Mouse (Mus musculus): ENCODE measurements at regions not wholly inside any gene's neighbourhood (a gene's known extent, or its start where the extent isn't known, plus 50 kb on each side); places are given as distances from the start of the nearest gene placed in this dataset.

- H3K4me3 ChIP-seq (ENCODE audit: control insufficient read depth, low read depth, low read length) = no peak overlapping the region
- no peaks in the 10 kb centered on the region for H3K27me3 ChIP-seq (ENCODE audit: control insufficient read depth, insufficient read depth, low read length)
- TF ChIP-seq POLR2A (IDR thresholded peaks at IDR 0.05; ENCODE audit: control insufficient read depth, low read depth, low read length) = no peak
- TF ChIP-seq CTCF (IDR thresholded peaks at IDR 0.05; ENCODE audit: control insufficient read depth, insufficient read depth, insufficient replicate concordance, low read depth, low read length) = no peak
- no peaks in the 10 kb centered on the region for H3K36me3 ChIP-seq (ENCODE audit: control insufficient read depth, insufficient read depth, low read length)
- no peak overlapping the region for H3K27ac ChIP-seq (ENCODE audit: control insufficient read depth, insufficient read depth, low read depth, low read length)
- H3K4me1 ChIP-seq (ENCODE audit: control insufficient read depth, insufficient read depth, low read length) = no peaks in the 10 kb centered on the region
These were observed 307.9 kb upstream of the 3110018I06Rik start for GRCm38 (mm10) chr12:107180501-107180900.

- Histone ChIP-seq H3K4me3 (ENCODE audit: control insufficient read depth, low read depth, low read length) (no peak overlapping the region), H3K27me3 (ENCODE audit: control insufficient read depth, insufficient read depth, low read length) (no peaks in the 10 kb centered on the region), H3K4me1 (ENCODE audit: control insufficient read depth, insufficient read depth, low read length) (no peaks in the 10 kb centered on the region), H3K27ac (ENCODE audit: control insufficient read depth, insufficient read depth, low read depth, low read length) (no peak overlapping the region), H3K36me3 (ENCODE audit: control insufficient read depth, insufficient read depth, low read length) (no peaks in the 10 kb centered on the region)
- no peak for TF ChIP-seq CTCF (IDR thresholded peaks at IDR 0.05; ENCODE audit: control insufficient read depth, insufficient read depth, insufficient replicate concordance, low read depth, low read length)
- TF ChIP-seq POLR2A (IDR thresholded peaks at IDR 0.05; ENCODE audit: control insufficient read depth, low read depth, low read length) = no peak
These were observed 307.1 kb upstream of the 3110018I06Rik start for GRCm38 (mm10) chr12:107181291-107181690.

GRCm38 (mm10) chr12:107182091-107182655 is 306.3 kb upstream of the 3110018I06Rik start:
- Histone ChIP-seq H3K4me1 (ENCODE audit: control insufficient read depth, insufficient read depth, low read length) (no peaks in the 10 kb centered on the region), H3K36me3 (ENCODE audit: control insufficient read depth, insufficient read depth, low read length) (no peaks in the 10 kb centered on the region), H3K27ac (ENCODE audit: control insufficient read depth, insufficient read depth, low read depth, low read length) (no peak overlapping the region), H3K27me3 (ENCODE audit: control insufficient read depth, insufficient read depth, low read length) (no peaks in the 10 kb centered on the region), H3K4me3 (ENCODE audit: control insufficient read depth, low read depth, low read length) (no peak overlapping the region)
- TF ChIP-seq CTCF (IDR thresholded peaks at IDR 0.05; ENCODE audit: control insufficient read depth, insufficient read depth, insufficient replicate concordance, low read depth, low read length) (no peak), POLR2A (IDR thresholded peaks at IDR 0.05; ENCODE audit: control insufficient read depth, low read depth, low read length) (no peak)

- no peak for TF ChIP-seq POLR2A (IDR thresholded peaks at IDR 0.05; ENCODE audit: control insufficient read depth, low read depth, low read length)
- TF ChIP-seq CTCF (IDR thresholded peaks at IDR 0.05; ENCODE audit: control insufficient read depth, insufficient read depth, insufficient replicate concordance, low read depth, low read length) = no peak
- Histone ChIP-seq H3K27me3 (ENCODE audit: control insufficient read depth, insufficient read depth, low read length) (no peaks in the 10 kb centered on the region), H3K4me3 (ENCODE audit: control insufficient read depth, low read depth, low read length) (no peak overlapping the region), H3K36me3 (ENCODE audit: control insufficient read depth, insufficient read depth, low read length) (no peaks in the 10 kb centered on the region), H3K4me1 (ENCODE audit: control insufficient read depth, insufficient read depth, low read length) (no peaks in the 10 kb centered on the region), H3K27ac (ENCODE audit: control insufficient read depth, insufficient read depth, low read depth, low read length) (no peak overlapping the region)
These were observed 305.1 kb upstream of the 3110018I06Rik start for GRCm38 (mm10) chr12:107183283-107183682.

- H3K27me3 ChIP-seq (ENCODE audit: control insufficient read depth, insufficient read depth, low read length) = no peaks in the 10 kb centered on the region
- H3K36me3 ChIP-seq (ENCODE audit: control insufficient read depth, insufficient read depth, low read length) = no peaks in the 10 kb centered on the region
- TF ChIP-seq CTCF (IDR thresholded peaks at IDR 0.05; ENCODE audit: control insufficient read depth, insufficient read depth, insufficient replicate concordance, low read depth, low read length) (no peak), POLR2A (IDR thresholded peaks at IDR 0.05; ENCODE audit: control insufficient read depth, low read depth, low read length) (no peak)
- no peak overlapping the region for H3K27ac ChIP-seq (ENCODE audit: control insufficient read depth, insufficient read depth, low read depth, low read length)
- H3K4me3 ChIP-seq (ENCODE audit: control insufficient read depth, low read depth, low read length) = no peak overlapping the region
- H3K4me1 ChIP-seq (ENCODE audit: control insufficient read depth, insufficient read depth, low read length) = no peaks in the 10 kb centered on the region
These were observed 304.0 kb upstream of the 3110018I06Rik start for GRCm38 (mm10) chr12:107184426-107184825.

- Histone ChIP-seq H3K27ac (ENCODE audit: control insufficient read depth, insufficient read depth, low read depth, low read length) (no peak overlapping the region), H3K27me3 (ENCODE audit: control insufficient read depth, insufficient read depth, low read length) (no peaks in the 10 kb centered on the region), H3K4me3 (ENCODE audit: control insufficient read depth, low read depth, low read length) (no peak overlapping the region), H3K36me3 (ENCODE audit: control insufficient read depth, insufficient read depth, low read length) (no peaks in the 10 kb centered on the region), H3K4me1 (ENCODE audit: control insufficient read depth, insufficient read depth, low read length) (no peaks in the 10 kb centered on the region)
- TF ChIP-seq CTCF (IDR thresholded peaks at IDR 0.05; ENCODE audit: control insufficient read depth, insufficient read depth, insufficient replicate concordance, low read depth, low read length) = no peak
- no peak for TF ChIP-seq POLR2A (IDR thresholded peaks at IDR 0.05; ENCODE audit: control insufficient read depth, low read depth, low read length)
These were observed 302.1 kb upstream of the 3110018I06Rik start for GRCm38 (mm10) chr12:107186361-107186760.

- Histone ChIP-seq H3K4me1 (ENCODE audit: control insufficient read depth, insufficient read depth, low read length) (no peaks in the 10 kb centered on the region), H3K36me3 (ENCODE audit: control insufficient read depth, insufficient read depth, low read length) (no peaks in the 10 kb centered on the region), H3K4me3 (ENCODE audit: control insufficient read depth, low read depth, low read length) (no peak overlapping the region), H3K27ac (ENCODE audit: control insufficient read depth, insufficient read depth, low read depth, low read length) (no peak overlapping the region), H3K27me3 (ENCODE audit: control insufficient read depth, insufficient read depth, low read length) (no peaks in the 10 kb centered on the region)
- no peak for TF ChIP-seq CTCF (IDR thresholded peaks at IDR 0.05; ENCODE audit: control insufficient read depth, insufficient read depth, insufficient replicate concordance, low read depth, low read length)
These were observed 300.4 kb upstream of the 3110018I06Rik start for GRCm38 (mm10) chr12:107188055-107188454.

All from testis, adult 2 months (tissue).